Mouse (Mus musculus) stomach, postnatal 0 days (tissue): ENCODE data around the gene Kcnj14.

ENCODE experiments used
- CTCF ChIP-seq: IDR thresholded peaks from 2 replicates; pipeline ENCODE4 v1.5.1; 2016; ENCODE audit warnings: antibody characterized with exemption, low read depth, mild to moderate bottlenecking, moderate library complexity
- EP300 ChIP-seq: optimal IDR thresholded peaks from 2 replicates; pipeline ENCODE3; 2016; ENCODE audit warnings: antibody characterized with exemption

DNA sequence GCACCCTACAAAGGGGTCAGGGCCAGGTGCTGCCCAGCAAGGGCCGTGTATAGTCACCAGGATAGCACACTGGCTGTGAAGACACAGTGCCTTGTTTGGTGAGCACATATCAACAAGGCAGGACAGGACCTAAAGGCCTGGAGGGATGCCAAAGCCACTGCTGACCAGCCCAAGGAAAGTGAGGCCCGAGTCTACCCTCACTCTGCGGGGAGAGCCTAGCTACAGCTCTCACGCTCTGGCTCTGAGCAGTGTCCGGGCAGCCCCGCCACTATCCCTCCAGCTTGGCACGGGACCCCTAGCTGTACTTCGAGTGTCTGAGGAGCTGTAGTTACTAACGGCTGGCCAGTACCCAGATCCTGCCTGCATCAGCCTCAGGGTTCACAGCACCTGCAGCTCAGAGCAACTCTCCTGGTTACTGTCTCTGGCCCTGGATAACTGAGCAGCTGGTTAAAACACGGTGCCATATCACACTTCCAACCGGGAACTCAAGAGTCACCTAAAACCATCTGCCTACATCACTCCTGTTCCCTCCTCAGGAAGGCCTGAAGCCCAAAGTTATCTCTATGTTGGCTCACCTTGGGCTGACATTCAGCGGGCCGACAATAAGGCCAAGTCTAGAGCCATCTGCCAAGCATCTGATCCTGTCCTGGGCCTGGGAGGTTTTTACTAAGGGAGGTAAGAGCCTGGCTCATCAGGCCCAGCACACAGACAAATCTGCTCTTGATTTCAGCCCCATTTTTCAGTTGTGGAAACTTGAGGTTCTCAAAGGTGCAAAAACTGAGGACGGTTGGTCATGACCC lies 15.1 kb downstream of the Kcnj14 start:
- TF ChIP-seq CTCF: no peak
- no peak for TF ChIP-seq EP300
